Mouse (Mus musculus) thymus, postnatal 10 days (tissue): ENCODE results near the gene Fig4.

Source experiments
- DNase-seq, 2 experiments: peaks; one replicate each; pipeline ENCODE4 v3.0.0; 2021; ENCODE audit warnings: low spot score in 2 of 2

Gene Fig4

DNA sequence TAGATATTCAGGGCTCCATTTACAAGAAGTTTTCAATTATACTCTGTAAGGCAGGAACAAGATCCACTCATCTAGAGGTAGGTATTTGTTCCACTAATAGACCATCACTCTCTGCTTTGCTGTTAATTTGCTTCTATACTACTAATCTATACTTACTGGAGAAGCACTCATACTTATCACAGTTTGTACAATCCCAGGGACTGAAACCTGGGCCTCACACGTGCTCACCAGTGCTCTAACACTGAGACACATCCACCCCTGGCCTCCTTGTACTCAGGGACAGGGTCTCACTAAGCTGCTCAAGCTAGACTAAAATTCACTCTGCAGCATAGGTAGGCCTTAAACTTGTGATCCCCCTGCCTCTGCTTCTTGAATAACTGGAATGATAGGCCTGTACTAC is 41.8 kb downstream of the Fig4 start:
- no peak for DNase-seq

DNA sequence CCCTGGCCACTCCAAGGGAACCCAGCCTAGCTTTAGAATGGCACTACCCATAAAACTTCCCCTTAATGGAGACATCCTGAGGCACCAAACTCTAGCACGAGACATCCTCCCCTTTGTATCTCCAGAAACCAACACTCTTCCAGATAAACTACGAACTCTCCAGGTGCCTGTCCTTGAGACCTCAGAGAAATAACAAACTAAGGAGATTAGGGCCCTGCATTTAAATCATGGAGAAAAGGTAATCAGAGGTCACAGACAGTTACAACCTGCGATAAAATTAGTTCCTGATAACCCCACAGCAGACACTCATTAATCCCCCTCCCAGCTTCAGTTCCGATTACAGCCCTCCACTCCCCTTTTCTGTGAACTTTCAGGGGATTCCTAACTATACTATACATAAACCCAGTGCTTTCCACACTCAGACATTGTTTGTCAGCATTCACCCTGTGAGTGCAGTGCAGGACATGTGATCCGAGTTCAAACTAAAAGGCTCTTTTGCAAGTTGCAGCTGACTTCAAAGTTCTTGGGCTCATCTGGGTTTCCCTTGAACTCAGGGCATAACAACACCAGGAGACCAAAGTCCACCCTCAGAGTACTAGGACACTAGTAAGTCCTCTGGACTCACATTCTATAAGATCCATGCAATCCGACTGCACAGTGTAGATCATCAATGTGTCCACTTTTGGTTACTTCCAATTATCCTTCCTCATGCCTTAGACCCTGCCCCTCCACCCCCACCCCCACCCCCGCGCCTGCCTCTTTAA is 42.6 kb downstream of the Fig4 start:
- DNase-seq, result no peak

DNA sequence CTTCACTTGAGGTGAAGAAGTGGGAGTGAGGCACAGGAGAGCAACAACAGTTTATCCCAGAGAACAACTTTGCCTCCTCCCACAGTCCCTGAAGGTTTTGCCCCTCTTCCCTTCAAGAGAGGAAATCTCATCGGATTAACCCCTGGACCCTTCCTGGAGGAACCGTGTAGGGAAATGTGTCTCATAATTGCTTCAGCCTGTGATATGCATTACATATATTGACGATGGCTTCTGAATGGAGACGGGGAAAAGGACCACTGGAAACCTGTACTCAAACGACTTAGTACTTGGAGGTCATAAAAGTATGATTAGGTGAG is 52.4 kb downstream of the Fig4 start:
- DNase-seq, result no peak

DNA sequence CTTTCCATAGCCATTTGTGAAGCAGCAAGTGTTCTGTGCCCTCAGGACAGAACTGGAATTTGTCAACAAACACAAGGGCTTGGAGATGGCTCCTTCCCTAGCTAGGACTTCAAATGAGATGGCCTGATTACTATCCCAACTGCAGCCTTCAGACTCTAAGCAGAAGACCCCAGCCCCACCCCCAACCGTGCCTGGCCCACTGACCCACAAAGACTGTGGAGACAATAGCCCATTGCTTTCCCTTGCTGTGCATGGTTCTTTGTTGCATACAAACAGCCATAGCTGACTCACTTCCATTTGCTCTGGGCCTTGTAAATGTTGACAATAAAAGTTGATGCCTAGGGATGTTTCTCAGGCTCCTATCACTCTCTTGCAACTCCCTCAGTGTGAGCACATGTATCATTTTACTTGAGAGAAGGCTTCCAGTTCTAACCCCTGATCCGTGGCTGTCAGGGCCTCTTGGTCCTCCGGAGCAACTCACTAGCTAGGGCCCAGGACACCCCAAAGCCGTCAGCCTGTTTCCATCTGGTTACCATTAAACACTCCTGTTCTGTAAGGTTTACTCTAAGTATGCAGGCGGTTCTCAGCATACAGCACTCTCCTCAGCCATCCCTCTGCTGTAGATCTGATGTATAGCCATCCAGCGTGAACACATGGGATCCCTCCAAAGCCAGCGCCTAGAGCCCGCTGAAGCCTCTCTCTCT is 52.9 kb downstream of the Fig4 start:
- DNase-seq, result no peak

DNA sequence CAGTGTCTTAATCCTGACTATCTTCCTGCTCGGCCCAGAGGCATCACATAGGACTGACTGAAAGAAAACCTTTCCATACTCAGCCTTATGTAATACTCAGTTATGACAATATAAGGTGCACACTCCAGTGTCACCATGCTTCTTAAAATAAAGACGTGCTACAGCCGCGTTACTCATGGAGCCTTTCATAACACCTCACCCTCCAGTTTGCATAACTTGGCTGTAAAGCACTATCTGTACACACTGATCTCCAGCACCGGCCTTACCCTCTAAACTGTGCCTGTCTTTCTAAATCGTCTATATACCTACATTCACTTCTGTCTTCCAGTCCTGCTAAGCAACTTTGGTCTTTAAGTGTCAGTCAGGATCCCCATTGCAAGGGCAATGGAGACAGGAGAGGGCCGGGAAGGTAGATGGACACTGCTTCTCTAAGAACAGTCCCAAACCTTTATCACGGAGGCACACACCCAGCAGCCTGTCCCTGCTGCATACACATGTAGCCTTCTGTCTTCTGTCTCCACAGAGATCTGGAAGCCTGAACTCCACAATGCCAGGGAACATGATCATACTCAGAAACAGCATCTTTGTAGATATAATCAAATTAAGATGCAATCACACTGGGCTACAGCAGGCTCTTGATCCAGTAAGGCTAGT is 53.9 kb downstream of the Fig4 start:
- DNase-seq, result no peak

DNA sequence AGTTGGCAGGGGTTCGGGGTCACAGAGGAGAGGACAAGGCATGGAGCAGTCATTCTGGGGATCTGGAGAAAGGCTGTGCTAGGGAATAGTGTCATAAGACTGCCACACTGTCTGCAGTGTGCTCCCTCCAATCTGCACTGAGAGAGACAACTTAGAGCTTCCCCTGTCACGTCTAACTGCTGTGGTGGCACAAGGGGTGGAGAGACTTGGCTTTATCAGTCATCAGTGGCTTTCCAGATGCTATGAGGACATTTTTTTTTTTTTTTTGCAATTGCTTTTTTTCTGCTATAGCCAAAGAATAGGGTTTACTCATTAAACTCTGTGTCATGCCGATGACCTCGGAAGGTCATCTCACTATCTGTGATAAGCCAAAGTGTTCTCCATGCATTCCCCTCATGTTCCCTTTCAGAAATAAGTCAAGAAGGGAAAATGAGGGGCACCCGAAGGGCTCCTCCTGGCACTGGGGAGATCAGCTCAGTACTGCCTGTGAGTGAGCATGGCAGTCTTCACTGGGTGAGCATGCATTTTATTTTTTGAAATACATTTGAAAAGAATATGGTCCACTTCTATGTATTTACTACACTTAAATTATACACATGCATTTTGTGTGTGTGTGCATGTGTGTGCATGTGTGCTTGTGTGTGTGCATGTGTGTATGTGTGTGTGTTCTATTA is 55.1 kb downstream of the Fig4 start:
- no peak for DNase-seq

DNA sequence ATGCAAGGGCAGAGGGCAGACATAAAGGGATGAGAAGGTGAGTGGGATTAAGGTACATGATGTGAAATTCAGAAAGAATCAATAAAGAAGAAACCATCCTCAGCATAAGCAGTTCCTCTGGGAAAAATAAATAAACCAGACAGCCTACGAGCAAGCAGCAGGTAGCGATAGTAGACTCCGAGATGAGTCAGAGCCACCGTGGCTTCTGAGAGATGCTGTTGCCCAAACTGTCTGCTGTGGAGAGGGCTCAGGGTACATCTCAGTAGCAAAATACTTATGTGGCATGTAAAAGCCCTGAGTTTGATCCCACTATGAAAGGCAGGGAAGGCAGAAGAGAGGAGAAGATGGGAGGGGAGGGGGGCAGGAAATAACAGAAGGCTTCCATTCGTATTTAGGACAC is 56.9 kb downstream of the Fig4 start:
- DNase-seq, result no peak

DNA sequence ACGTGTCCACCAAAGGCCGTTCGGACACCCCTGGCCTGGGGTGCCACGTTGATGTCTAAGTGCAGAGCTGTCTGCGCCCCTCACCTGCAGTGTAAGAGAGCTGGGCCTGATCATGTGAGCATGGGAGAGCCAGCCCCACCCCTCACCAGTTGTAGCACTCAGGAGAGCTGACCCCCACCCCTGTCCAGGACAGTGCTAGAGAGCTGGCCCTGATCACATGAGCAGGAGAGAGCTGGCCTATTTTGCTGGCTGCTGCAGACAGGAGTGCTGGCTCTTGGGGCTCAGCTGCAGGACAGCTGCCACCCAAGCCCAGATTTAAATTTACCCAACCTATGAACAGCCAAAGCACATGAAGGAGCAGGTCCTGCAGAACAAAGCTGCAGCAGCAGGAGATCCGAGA is 57.6 kb downstream of the Fig4 start:
- no peak for DNase-seq

DNA sequence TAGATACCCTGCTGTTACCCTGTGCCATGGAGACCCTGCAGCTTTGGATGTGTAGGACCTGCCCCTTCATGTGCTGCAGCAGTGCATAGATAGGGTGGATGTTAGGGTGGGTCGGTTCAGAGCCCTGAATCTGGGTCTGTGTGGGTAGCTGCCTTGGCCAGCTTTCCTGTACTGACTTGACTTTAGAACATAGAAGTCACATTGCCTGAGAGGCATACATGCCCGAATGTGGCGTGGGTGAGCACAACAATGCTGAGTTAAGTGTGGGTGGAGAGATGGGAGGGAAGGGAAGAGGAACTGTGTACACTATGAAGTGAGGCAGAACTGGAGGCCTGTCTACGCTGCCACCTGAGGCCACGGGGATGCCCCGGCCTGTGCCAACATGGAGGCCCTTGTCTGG is 58.0 kb downstream of the Fig4 start:
- no peak for DNase-seq

DNA sequence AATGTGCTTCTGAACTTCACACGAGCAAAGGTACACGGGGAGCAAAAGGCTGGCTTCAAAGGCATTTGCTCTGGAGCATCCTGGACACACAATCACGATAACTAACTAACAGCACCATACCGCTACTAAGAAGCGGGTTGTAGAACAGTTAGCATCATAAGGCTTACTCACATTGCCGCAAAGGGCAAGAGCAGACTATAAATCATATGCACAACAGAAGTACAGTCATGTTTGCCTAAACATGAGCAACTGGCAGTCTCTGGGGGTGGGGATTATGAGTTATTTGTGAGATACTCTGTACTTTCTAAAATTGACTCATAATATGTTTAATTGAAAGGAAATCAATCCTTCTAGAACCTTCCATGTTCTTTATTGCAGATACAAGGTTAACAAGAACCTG is 59.1 kb downstream of the Fig4 start:
- no peak for DNase-seq

DNA sequence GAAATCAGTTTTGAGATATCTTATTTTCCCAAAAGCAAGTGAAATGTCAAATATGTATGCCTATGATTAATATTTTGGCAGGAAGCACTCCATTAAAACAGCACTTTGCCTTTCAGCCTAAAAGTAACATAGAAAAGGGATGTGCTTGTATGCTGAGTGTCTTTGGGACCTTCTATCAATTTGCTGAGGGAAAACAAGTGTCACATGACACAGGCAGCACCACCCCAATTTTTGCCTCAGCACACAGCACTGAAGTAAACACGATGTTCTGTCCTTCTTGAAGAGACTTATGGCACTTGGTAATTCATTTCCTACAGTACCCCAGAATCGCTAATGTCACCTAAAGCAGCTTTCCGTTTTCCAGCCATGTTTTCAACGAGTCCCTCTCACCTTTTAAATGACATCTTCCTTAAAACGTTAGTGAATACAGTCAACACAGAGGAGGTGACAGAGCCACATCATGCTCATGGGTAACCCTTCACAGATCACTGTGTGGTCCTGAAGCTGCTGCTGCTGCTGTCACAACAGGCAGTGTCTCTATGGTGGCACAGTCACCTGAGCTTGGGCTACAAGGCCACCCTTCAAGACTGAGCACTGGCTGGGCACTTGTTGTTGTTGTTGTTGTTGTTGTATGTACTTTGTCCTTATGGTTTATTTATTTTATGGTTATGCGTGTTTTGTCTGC is 61.4 kb downstream of the Fig4 start:
- DNase-seq, result no peak

DNA sequence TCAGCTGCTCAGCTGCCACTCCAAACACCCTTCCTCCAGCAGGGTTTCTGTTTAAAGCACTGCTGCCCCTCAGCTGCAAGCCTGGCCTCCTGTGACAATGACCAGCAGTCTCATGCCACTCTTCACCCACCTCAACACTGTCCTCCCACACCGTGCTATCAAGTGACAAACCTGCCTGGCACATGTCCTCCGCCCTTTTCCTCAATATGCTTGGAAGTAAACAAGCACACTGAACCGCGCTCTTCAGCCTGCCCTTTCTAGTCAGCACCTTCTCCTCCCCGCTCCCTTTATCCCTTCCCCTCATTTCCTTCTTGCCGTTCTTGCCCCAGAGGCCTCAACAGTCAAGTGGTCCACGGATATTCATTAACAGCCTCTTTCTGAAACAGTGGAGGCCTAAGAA is 62.0 kb downstream of the Fig4 start:
- DNase-seq, result no peak

DNA sequence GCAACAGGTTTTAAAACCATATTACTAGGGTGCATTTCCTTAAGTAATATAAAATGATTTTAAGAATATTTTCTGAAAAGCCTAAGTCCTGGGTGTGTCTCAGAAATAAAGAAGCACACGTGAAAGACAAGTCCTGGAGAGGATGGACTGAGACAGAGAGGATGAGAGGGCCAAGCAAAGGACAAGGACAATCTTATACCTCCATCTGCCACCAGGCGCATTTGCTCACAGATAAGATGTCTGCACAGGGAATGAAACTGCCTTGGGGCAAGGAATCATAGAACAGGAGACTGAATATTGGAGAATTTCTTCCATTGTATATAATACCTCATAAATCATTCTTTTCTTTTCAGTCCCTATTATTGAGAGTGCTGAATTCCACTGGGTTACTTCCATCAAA is 67.0 kb downstream of the Fig4 start:
- no peak for DNase-seq

DNA sequence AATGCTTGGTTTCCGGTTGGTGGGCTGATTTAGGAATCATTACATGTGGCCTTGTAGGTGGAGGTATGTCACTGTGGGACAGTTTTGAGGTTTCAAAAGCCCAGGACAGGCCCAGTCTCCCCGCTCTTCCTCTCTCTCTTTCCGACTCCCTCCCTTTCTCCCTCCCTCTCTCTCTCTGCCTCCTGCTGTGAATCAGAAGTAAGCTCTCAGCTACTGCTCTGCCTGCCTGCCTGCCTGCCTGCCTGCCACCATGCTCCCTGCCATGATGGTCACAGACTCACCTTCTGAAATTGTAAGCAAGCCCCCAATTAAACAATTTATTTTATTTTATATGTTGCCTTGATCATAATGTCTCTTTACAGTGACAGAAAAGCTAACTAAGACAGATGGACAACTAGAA is 67.5 kb downstream of the Fig4 start:
- DNase-seq, result no peak

DNA sequence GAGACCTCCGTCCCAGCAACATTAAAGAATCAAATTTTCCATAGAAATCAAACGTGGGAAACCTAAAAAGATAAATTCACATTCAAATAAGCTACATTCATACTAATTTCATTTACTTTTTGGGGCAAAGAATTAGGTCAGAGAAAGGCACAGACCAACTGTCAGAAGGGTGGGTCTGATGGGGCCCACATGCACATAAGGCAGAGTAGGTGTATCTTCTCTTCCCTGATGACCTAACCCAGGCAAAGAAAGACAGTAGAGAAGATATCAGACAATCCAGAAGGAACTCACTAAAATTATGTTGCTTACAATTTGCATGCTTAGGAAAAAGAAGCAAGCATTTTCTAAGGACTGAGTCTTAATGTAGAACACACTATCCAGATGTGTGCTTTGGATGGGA is 67.9 kb downstream of the Fig4 start:
- DNase-seq, result no peak

DNA sequence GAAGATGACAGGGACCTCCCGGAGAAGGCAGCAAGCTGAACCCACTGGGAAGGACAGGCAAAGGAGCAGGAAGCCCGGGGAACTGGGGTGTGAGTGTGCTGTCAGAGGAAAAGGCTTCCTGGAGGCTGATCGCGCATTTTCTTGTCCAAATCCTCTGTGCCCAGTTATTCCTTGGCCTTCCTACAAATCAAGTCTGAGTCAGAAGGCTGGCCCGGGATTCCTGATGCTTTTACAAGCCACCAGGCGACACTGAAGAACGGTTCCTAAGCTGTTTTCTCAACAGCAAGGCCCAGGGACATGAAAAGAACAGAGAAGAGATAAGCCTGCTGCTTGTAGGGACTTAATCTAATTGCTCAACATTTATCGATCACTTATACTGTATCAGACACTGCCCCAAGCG is 68.5 kb downstream of the Fig4 start:
- DNase-seq, result no peak

DNA sequence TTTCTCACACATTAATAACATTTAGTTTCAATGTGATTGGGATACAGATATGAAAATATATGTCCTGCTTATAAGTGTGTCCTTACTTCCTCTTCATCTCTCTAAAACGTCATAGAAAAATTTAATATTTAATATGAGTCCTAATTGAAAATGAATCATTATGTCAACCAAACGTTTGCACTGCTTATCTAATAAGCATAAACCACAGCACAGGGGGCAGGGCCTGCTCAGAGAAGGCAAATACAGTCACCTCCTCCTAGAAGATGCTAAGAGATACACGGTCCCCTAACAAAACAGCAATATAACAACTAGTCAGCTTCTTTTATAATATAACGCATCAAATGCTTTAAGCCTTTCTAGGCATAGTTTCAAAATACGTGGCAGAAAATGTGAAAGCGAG is 69.9 kb downstream of the Fig4 start:
- no peak for DNase-seq

DNA sequence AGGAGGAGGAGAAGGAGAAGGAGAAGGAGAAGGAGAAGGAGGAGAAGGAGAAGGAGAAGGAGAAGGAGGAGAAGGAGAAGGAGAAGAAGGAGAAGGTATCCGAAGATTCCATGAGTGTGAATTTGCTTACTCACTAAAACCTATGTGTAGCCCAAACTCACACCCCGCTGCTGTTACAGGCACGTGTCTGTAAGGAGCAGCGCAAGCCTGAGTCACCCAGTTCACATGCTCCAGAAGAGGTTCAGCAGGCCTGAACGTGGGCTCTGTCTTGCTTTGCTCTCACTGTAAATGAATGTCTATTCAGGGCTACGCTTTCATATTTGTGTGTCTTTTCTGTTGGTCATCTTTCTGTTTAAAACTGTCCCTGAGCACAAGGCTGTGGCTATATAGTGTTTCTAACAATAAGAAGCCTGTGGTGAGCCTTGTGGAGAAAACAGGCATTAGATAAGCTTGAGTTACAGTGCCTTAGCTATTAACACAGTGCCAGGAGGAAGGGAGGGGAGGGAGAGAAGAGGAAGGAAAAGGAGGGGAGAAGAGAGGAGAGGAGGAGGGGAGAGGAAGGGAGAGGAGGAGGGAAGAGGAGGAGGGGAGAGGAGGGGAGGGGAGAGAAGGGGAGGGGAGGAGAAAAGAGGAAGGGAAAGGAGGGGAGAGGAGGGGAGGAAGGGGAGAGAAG is 71.8 kb downstream of the Fig4 start:
- no peak for DNase-seq

DNA sequence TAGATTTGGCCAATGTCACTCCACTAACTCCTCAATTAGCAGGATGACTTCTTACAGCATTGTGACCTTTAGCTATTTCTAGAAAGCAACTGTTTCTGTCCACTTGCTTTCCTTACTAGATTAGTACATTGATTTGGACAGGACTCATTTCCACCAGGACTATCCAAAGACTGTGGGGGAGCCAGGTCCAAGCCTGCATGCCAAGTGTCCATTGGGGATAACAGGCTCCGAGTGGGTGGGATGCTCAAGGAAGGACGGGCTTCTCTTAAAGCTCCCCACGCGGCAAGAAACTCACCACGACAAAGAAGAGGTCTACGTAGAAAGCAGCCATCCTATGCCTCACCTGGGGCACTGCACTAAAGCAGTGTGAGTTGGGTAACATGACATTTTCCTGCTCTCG is 75.4 kb downstream of the Fig4 start:
- no peak for DNase-seq

DNA sequence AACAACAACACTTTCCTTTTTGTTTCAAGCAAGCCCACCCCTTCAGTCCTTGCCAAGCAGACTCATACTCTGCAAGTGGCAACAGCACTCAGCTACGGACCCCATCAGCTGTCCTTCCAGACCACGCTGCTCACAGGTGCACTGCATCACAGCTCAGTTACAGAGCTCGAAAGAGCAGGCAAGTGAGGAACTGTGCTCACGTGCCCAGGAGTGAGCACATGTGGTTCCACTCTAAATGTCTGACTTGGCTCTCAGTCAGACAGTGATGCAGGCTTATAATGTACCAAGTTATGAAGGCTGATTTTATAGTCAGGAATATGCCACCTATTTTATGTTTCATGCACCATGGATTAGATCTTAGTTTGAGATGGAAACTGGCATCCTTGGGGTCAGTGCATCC is 79.6 kb downstream of the Fig4 start:
- DNase-seq, result no peak

DNA sequence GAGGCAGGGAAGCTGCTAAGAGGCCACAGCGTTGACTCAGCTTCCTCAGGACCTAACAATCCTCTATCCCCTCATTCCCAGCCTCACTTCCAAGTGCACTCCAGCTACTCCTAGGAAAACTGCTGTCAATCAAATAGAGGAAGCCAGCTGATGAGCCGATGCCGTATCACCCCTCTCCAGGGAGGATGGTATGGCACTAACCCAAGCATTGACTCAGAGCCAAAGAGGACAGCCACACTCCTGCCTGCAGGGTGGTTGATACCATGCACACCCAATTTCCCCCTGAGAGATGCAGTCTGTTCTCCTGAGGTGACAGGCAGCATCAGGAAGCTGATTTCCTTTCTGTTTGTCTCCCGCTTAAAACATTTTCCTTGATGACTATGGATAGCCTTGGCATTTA is 81.9 kb downstream of the Fig4 start:
- DNase-seq, result no peak

DNA sequence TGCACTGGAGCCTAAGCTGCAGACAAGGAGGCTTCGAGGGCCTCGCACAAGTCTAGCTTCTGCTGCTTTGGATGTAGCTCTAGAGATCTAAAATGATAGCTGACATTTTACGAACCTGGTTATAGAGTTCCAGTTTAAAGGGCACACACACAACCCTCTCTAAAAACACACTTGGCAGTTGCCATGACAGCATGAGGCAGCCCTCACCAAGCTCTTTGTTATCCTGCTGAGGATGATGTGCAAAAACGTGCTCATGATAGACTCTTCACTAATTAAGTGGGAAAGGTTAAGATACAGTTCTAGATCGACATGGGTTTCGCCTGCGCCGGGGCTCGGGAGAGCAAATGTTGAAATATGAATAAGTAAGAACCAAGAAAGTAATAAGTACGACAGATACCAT is 84.2 kb downstream of the Fig4 start:
- no peak for DNase-seq
